Mouse (Mus musculus): ENCODE measurements around the gene Slc16a5. TPM values are rescaled to one million over a fixed set of nuclear protein-coding genes. Genes with fewer than 3 reads are reported as not detected.

Gene Slc16a5
- total and polyA plus RNA-seq, 3 experiments, result 0.26 TPM; not detected in 2

DNA sequence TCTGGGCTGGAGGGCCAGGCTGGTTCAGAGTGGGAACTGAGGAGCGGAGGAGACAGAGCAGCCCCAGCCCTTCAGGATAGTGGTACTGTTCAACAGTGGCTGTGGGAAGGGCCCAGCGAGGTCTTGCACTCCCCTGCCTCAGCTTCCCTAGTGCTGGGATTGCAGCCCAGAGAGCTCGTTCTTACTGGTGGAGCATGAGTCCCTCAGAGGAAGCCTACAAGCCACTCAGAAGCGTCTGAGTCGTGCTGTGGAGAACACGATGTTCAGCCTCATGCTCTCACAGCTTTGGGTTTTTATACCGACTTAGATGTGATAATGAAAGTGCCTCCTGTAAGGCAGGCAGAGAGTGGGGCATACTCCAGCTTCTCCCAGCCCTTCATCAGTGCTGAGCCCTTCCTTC is 37.6 kb upstream of the Slc16a5 start:
- Histone ChIP-seq H3K4me1 (ENCODE audit: control insufficient read depth in 1 of 2, insufficient read depth in 2 of 2, low read length in 2 of 2) (peaks cover 0 to 4% of the 10 kb centered on the region in 2 experiments; a peak in 3 of 4 replicates), H3K36me3 (ENCODE audit: control insufficient read depth in 1 of 2, insufficient read depth in 2 of 2, low read length in 2 of 2) (peaks cover 0 to 6% of the 10 kb centered on the region in 2 experiments), H3K9me3 (replicated peaks; ENCODE audit: insufficient read depth, low read length) (no peaks in the 10 kb centered on the region), H3K79me2 (ENCODE audit: control insufficient read depth, insufficient read depth, low read length, poor library complexity) (peaks cover 12% of the 10 kb centered on the region), H3K27me3 (ENCODE audit: control insufficient read depth in 1 of 2, insufficient read depth in 2 of 2, low read length in 2 of 2) (no peaks in the 10 kb centered on the region), H3K27ac (ENCODE audit: control insufficient read depth, low read depth, low read length) (no peak overlapping the region), H3K4me3 (ENCODE audit: control insufficient read depth in 1 of 2, insufficient read depth in 1 of 2, low read depth in 2 of 2, low read length in 2 of 2) (no peak overlapping the region), H3K9ac (ENCODE audit: control insufficient read depth, low read depth, low read length, poor library complexity, severe bottlenecking) (no peak overlapping the region)
- no peak for TF ChIP-seq SIN3A (IDR thresholded peaks at IDR 0.05; ENCODE audit: low read length)
- no peak for TF ChIP-seq RAD21 (IDR thresholded peaks at IDR 0.05; ENCODE audit: low read depth, low read length)
- TF ChIP-seq ELF1 (IDR thresholded peaks at IDR 0.05; ENCODE audit: low read depth, low read length), result no peak
- no peak for TF ChIP-seq SMC3 (IDR thresholded peaks at IDR 0.05; ENCODE audit: low read depth, low read length)
- TF ChIP-seq E2F4 (IDR thresholded peaks at IDR 0.05; ENCODE audit: borderline replicate concordance, low read depth, low read length), result no peak
- TF ChIP-seq KAT2A (conservative IDR thresholded peaks at IDR 0.05; ENCODE audit: low read depth, low read length), result no peak
- TF ChIP-seq HCFC1 (IDR thresholded peaks at IDR 0.05; ENCODE audit: low read depth, low read length), result no peak
- no peak for TF ChIP-seq MAFK (IDR thresholded peaks at IDR 0.05; ENCODE audit: borderline replicate concordance, low read depth, low read length)
- no peak for TF ChIP-seq MXI1 (IDR thresholded peaks at IDR 0.05; ENCODE audit: low read depth, low read length)
- TF ChIP-seq BHLHE40 (IDR thresholded peaks at IDR 0.05; ENCODE audit: borderline replicate concordance, low read depth, low read length), result no peak
- TF ChIP-seq MYB (IDR thresholded peaks at IDR 0.05; ENCODE audit: low read depth, low read length), result no peak
- TF ChIP-seq CTCF (IDR thresholded peaks at IDR 0.05 in 2 of 3, conservative IDR thresholded peaks at IDR 0.05 in 1 of 3; ENCODE audit: control insufficient read depth in 1 of 3, insufficient read depth in 1 of 3, low read depth in 2 of 3, low read length in 3 of 3, poor library complexity in 1 of 3, severe bottlenecking in 1 of 3), result no peak
- no peak for TF ChIP-seq NRF1 (IDR thresholded peaks at IDR 0.05; ENCODE audit: insufficient read depth, low read depth, low read length, poor library complexity, severe bottlenecking)
- no peak for TF ChIP-seq MAZ (IDR thresholded peaks at IDR 0.05; ENCODE audit: low read depth, low read length)
- no peak for TF ChIP-seq ETS1 (IDR thresholded peaks at IDR 0.05; ENCODE audit: low read depth, low read length)
- DNase-seq (ENCODE audit: low read depth, low spot score), result no peak

DNA sequence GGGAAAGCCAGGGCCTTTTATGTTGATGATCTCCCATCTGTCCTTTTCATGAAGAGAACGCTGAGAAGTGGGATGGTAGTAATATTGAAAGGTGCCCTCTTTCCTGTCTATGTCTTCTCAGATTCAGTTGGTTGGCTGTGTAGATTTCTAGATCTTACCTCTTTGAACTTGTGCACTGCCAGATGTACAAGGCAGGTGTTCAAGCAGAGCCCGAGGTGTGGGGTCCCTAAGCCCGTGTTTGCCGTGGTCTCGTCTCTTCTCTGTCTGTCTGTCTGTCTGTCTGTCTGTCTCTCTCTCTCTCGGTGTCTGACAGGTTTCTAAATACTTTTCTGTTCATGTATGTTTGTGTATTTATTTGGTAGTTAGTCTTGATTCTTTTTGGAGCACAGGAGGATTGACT is 36.6 kb upstream of the Slc16a5 start:
- peaks cover 0 to 6% of the 10 kb centered on the region in 2 experiments for H3K36me3 ChIP-seq (ENCODE audit: control insufficient read depth in 1 of 2, insufficient read depth in 2 of 2, low read length in 2 of 2)
- no peak for DNase-seq (ENCODE audit: low read depth, low spot score)

More for the DNA sequence above, 36.6 kb upstream of the Slc16a5 start:
- peaks cover 4% of the 10 kb centered on the region for H3K79me2 ChIP-seq (ENCODE audit: control insufficient read depth, insufficient read depth, low read length, poor library complexity)
- TF ChIP-seq HCFC1 (IDR thresholded peaks at IDR 0.05; ENCODE audit: low read depth, low read length) (no peak), JUND (IDR thresholded peaks at IDR 0.05; ENCODE audit: low read depth, low read length) (no peak), KAT2A (conservative IDR thresholded peaks at IDR 0.05; ENCODE audit: low read depth, low read length) (no peak), MXI1 (IDR thresholded peaks at IDR 0.05; ENCODE audit: low read depth, low read length) (no peak), ZC3H11A (IDR thresholded peaks at IDR 0.05; ENCODE audit: low read depth, low read length) (no peak), TBP (IDR thresholded peaks at IDR 0.05; ENCODE audit: low read depth, low read length) (no peak), GABPA (IDR thresholded peaks at IDR 0.05; ENCODE audit: low read depth, low read length) (no peak), GATA1 (IDR thresholded peaks at IDR 0.05; ENCODE audit: low read depth, low read length) (no peak), CHD2 (IDR thresholded peaks at IDR 0.05; ENCODE audit: low read length) (no peak), SMC3 (IDR thresholded peaks at IDR 0.05; ENCODE audit: low read depth, low read length) (no peak), ZKSCAN1 (IDR thresholded peaks at IDR 0.05; ENCODE audit: low read depth, low read length) (no peak), RCOR1 (IDR thresholded peaks at IDR 0.05; ENCODE audit: low read depth, low read length) (no peak), USF2 (IDR thresholded peaks at IDR 0.05; ENCODE audit: borderline replicate concordance in 1 of 2, insufficient read depth in 1 of 2, low read depth in 1 of 2, low read length in 2 of 2) (no peak), ZNF384 (IDR thresholded peaks at IDR 0.05; ENCODE audit: low read depth, low read length) (no peak), USF1 (IDR thresholded peaks at IDR 0.05; ENCODE audit: low read depth, low read length) (no peak)
- peaks cover 0 to 4% of the 10 kb centered on the region in 2 experiments; a peak in 3 of 4 replicates for H3K4me1 ChIP-seq (ENCODE audit: control insufficient read depth in 1 of 2, insufficient read depth in 2 of 2, low read length in 2 of 2)
- H3K9me3 ChIP-seq (replicated peaks; ENCODE audit: insufficient read depth, low read length), result no peaks in the 10 kb centered on the region
- no peak overlapping the region for H3K9ac ChIP-seq (ENCODE audit: control insufficient read depth, low read depth, low read length, poor library complexity, severe bottlenecking)
- no peak overlapping the region for H3K4me3 ChIP-seq (ENCODE audit: control insufficient read depth in 1 of 2, insufficient read depth in 1 of 2, low read depth in 2 of 2, low read length in 2 of 2)
- no peaks in the 10 kb centered on the region for H3K27me3 ChIP-seq (ENCODE audit: control insufficient read depth in 1 of 2, insufficient read depth in 2 of 2, low read length in 2 of 2)
- no peak overlapping the region for H3K27ac ChIP-seq (ENCODE audit: control insufficient read depth, low read depth, low read length)
